Mouse (Mus musculus) midbrain, postnatal 0 days (tissue): Measurements from ENCODE around the gene Irf3. TPM values are rescaled to one million over a fixed set of nuclear protein-coding genes. Genes with fewer than 3 reads are reported as not detected.

ENCODE experiments used
- ATAC-seq: fragments of 200-750 bp; cut with Nextera tagmentation; 2 replicates; pipeline ENCODE4 v1.8.0; 2017; ENCODE audit warnings: moderate number of reproducible peaks, mild to moderate bottlenecking, moderate TSS enrichment, moderate library complexity; ENCODE audit not compliant: low FRiP score
- DNase-seq: peaks from one replicate; pipeline ENCODE4 v3.0.0-alpha.2; 2015; ENCODE audit warnings: low spot score
- H3K27ac ChIP-seq: fragments of 300-500 bp; sonication (generic); 2 replicates; pipeline ENCODE4 v1.5.1; 2014; ENCODE audit warnings: low read depth, mild to moderate bottlenecking, low read length, mixed read lengths
- H3K27me3 ChIP-seq: fragments of 300-500 bp; sonication (generic); 2 replicates; pipeline ENCODE4 v1.6.1; 2014; ENCODE audit warnings: low read length, control low read depth, mixed read lengths; ENCODE audit not compliant: insufficient read depth
- H3K36me3 ChIP-seq: fragments of 300-500 bp; sonication (generic); 2 replicates; pipeline ENCODE4 v1.6.1; 2014; ENCODE audit warnings: low read length, control low read depth, mixed read lengths; ENCODE audit not compliant: insufficient read depth
- H3K4me1 ChIP-seq: fragments of 300-500 bp; sonication (generic); 2 replicates; pipeline ENCODE4 v1.6.1; 2014; ENCODE audit warnings: mild to moderate bottlenecking, control low read depth, antibody characterized with exemption, low read length, mixed read lengths; ENCODE audit not compliant: insufficient read depth
- H3K4me2 ChIP-seq: fragments of 300-500 bp; sonication (generic); 2 replicates; pipeline ENCODE4 v1.6.1; 2014; ENCODE audit warnings: low read depth, mild to moderate bottlenecking, low read length, mixed read lengths; ENCODE audit not compliant: poor library complexity, severe bottlenecking
- H3K4me3 ChIP-seq: fragments of 300-500 bp; sonication (generic); 2 replicates; pipeline ENCODE4 v1.5.1; 2014; ENCODE audit warnings: low read depth, mild to moderate bottlenecking, low read length, moderate library complexity
- H3K9ac ChIP-seq: fragments of 300-500 bp; sonication (generic); replicated peaks from 2 replicates; pipeline ENCODE4 v1.6.1; 2014; ENCODE audit warnings: mild to moderate bottlenecking, low read length, moderate library complexity, mixed read lengths; ENCODE audit not compliant: poor library complexity, severe bottlenecking
- H3K9me3 ChIP-seq: fragments of 300-500 bp; sonication (generic); 2 replicates; pipeline ENCODE4 v1.6.1; 2016; ENCODE audit warnings: low read length, control low read depth
- CTCF ChIP-seq: IDR thresholded peaks from 2 replicates; pipeline ENCODE4 v1.5.1; 2016; ENCODE audit warnings: antibody characterized with exemption, mild to moderate bottlenecking
- WGBS: fragments of 180-500 bp; shearing (Covaris S2); extraction: QIAGEN DNeasy Blood & Tissue Kit; methylation state at CpG from one replicate; pipeline ENCODE4 v1.1.7; 2014; 5-methylcytosine and 5-hydroxymethylcytosine counted together
- microRNA-seq: library from miRNA; unstranded; fragments of <30 nt; microRNA quantifications from one replicate; pipeline ENCODE4, GENCODE M21; 2016; ENCODE audit warnings: borderline number of aligned reads
- polyA plus RNA-seq: library from polyadenylated mRNA; unstranded; fragments of >200 nt; fragmentation: Nextera tagmentation; extraction: Ambion mirVana; gene quantifications from 2 replicates; pipeline ENCODE4 v1.2.1, GENCODE M21; 2015
- total RNA-seq: library from RNA; depleted of rRNA; stranded (reverse); fragments of >200 nt; gene quantifications from 2 replicates; pipeline ENCODE4 v1.2.3, GENCODE M21; 2014; rRNA removed

The Irf3 gene
- total and polyA plus RNA-seq, 2 experiments from 2014 or later = 25.6 to 37.2 TPM

GRCm38 (mm10) chr7:45048923-45049657 lies 51.6 kb downstream of the Irf3 start:
- no peak overlapping the region for H3K4me2 ChIP-seq
- TF ChIP-seq CTCF = no peak
- no peaks in the 10 kb centered on the region for H3K27me3 ChIP-seq
- WGBS = 92% methylated on average over 23 of the region's 23 CpGs
- H3K4me1 ChIP-seq = 0 out of 2 replicates have a peak, but pooled peaks cover 4% of the 10 kb centered on the region
- H3K36me3 ChIP-seq = peaks cover 53% of the 10 kb centered on the region
- DNase-seq = no peak
- no peak overlapping the region for H3K4me3 ChIP-seq
- H3K27ac ChIP-seq = no peak overlapping the region
- no peak for ATAC-seq
- no peaks in the 10 kb centered on the region for H3K9me3 ChIP-seq
- H3K9ac ChIP-seq = no peak overlapping the region

GRCm38 (mm10) chr7:45050945-45051600 lies 53.6 kb downstream of the Irf3 start:
- peak overlapping the region; percentile 96 for H3K9ac ChIP-seq
- H3K27ac ChIP-seq = peak overlapping the region; percentile 99
- DNase-seq (peak; percentile 97), ATAC-seq (peak; percentile 66)
- H3K4me2 ChIP-seq = peak overlapping the region; percentile 93
- H3K4me1 ChIP-seq = peaks cover 4% of the 10 kb centered on the region; the same call in 1 of the 2 replicates
- H3K9me3 ChIP-seq = no peaks in the 10 kb centered on the region
- TF ChIP-seq CTCF = no peak
- peaks cover 42% of the 10 kb centered on the region for H3K36me3 ChIP-seq
- no peaks in the 10 kb centered on the region for H3K27me3 ChIP-seq
- WGBS = 6% methylated on average over 16 of the region's 16 CpGs
- peak overlapping the region; percentile 81 for H3K4me3 ChIP-seq

- Histone ChIP-seq H3K27me3 (no peaks in the 10 kb centered on the region), H3K9ac (peak overlapping the region; percentile 96), H3K9me3 (no peaks in the 10 kb centered on the region), H3K4me1 (peaks cover 4% of the 10 kb centered on the region; the same call in 1 of the 2 replicates), H3K36me3 (peaks cover 36% of the 10 kb centered on the region), H3K4me3 (peak overlapping the region; percentile 81), H3K27ac (peak overlapping the region; percentile 99), H3K4me2 (peak overlapping the region; percentile 93)
- DNase-seq (no peak), ATAC-seq (no peak)
- no peak for TF ChIP-seq CTCF
- WGBS = 5% methylated on average over 13 of the region's 13 CpGs
Measured at GRCm38 (mm10) chr7:45051601-45051974, 54.1 kb downstream of the Irf3 start.

Small RNA genes lying within 50 kb of the gene (microRNA-seq; reads per million reads assigned to microRNA genes)
- gene Mir7054 = not detected

Other genes with a start within 250 kb of the Irf3 start
Only the 30 nearest of the 37 such genes appear.
- 51.4 and 65.9 TPM in 2 replicates for gene Nup62, start 181.6 kb upstream of the Irf3 start, total RNA-seq
- 45.8 and 46.9 TPM in 2 replicates for gene Nup62, start 181.6 kb upstream of the Irf3 start, polyA plus RNA-seq
- gene Il4i1, start 181.3 kb upstream of the Irf3 start, total RNA-seq = not detected in 2 replicates
- 0.62 and 1.1 TPM in 2 replicates for gene Il4i1, start 181.3 kb upstream of the Irf3 start, polyA plus RNA-seq
- 4.8 and 6.8 TPM in 2 replicates for gene Atf5, start 181.0 kb upstream of the Irf3 start, total RNA-seq
- gene Atf5, start 181.0 kb upstream of the Irf3 start, polyA plus RNA-seq = 3.4 and 3.7 TPM in 2 replicates
- 104 and 120 TPM in 2 replicates for gene Akt1s1, start 148.7 kb upstream of the Irf3 start, total RNA-seq
- 89.1 and 91.0 TPM in 2 replicates for gene Akt1s1, start 148.7 kb upstream of the Irf3 start, polyA plus RNA-seq
- 79.7 and 129 TPM in 2 replicates for gene Tbc1d17, start 148.6 kb upstream of the Irf3 start, total RNA-seq
- 115 and 126 TPM in 2 replicates for gene Tbc1d17, start 148.6 kb upstream of the Irf3 start, polyA plus RNA-seq
- gene Pnkp, start 140.5 kb upstream of the Irf3 start, total RNA-seq = 29.5 and 32.4 TPM in 2 replicates
- 31.2 and 31.5 TPM in 2 replicates for gene Pnkp, start 140.5 kb upstream of the Irf3 start, polyA plus RNA-seq
- gene Ptov1, start 127.9 kb upstream of the Irf3 start, total RNA-seq = 484 and 500 TPM in 2 replicates
- 430 and 439 TPM in 2 replicates for gene Ptov1, start 127.9 kb upstream of the Irf3 start, polyA plus RNA-seq
- 153 and 182 TPM in 2 replicates for gene Med25, start 104.9 kb upstream of the Irf3 start, total RNA-seq
- gene Med25, start 104.9 kb upstream of the Irf3 start, polyA plus RNA-seq = 150 and 154 TPM in 2 replicates
- 18.5 and 22.4 TPM in 2 replicates for gene Fuz, start 101.6 kb upstream of the Irf3 start, total RNA-seq
- gene Fuz, start 101.6 kb upstream of the Irf3 start, polyA plus RNA-seq = 14.8 and 15.4 TPM in 2 replicates
- 208 and 238 TPM in 2 replicates for gene Ap2a1, start 68.2 kb upstream of the Irf3 start, total RNA-seq
- 128 and 129 TPM in 2 replicates for gene Ap2a1, start 68.2 kb upstream of the Irf3 start, polyA plus RNA-seq
- not detected in 2 replicates for gene Tsks, start 54.4 kb upstream of the Irf3 start, total RNA-seq
- 0.12 and 0.17 TPM in 2 replicates for gene Tsks, start 54.4 kb upstream of the Irf3 start, polyA plus RNA-seq
- gene Cpt1c, start 22.8 kb upstream of the Irf3 start, total RNA-seq = 88.1 and 90.1 TPM in 2 replicates
- gene Cpt1c, start 22.8 kb upstream of the Irf3 start, polyA plus RNA-seq = 54.0 and 56.9 TPM in 2 replicates
- 218 and 285 TPM in 2 replicates for gene Prmt1, start 11.1 kb upstream of the Irf3 start, total RNA-seq
- gene Prmt1, start 11.1 kb upstream of the Irf3 start, polyA plus RNA-seq = 580 and 583 TPM in 2 replicates
- 7.8 and 11.4 TPM in 2 replicates for gene Bcl2l12, start 1.1 kb downstream of the Irf3 start, total RNA-seq
- gene Bcl2l12, start 1.1 kb downstream of the Irf3 start, polyA plus RNA-seq = 5.9 and 8.4 TPM in 2 replicates
- gene Scaf1, start 18.7 kb downstream of the Irf3 start, total RNA-seq = 86.5 and 90.9 TPM in 2 replicates
- gene Scaf1, start 18.7 kb downstream of the Irf3 start, polyA plus RNA-seq = 49.0 and 53.3 TPM in 2 replicates
- 7.3 and 7.9 TPM in 2 replicates for gene Rras, start 20.3 kb downstream of the Irf3 start, total RNA-seq
- 11.9 and 14.0 TPM in 2 replicates for gene Rras, start 20.3 kb downstream of the Irf3 start, polyA plus RNA-seq
- gene Prr12, start 55.2 kb downstream of the Irf3 start, total RNA-seq = 17.4 and 17.9 TPM in 2 replicates
- gene Prr12, start 55.2 kb downstream of the Irf3 start, polyA plus RNA-seq = 8.8 and 9.2 TPM in 2 replicates
- gene Nosip, start 64.8 kb downstream of the Irf3 start, total RNA-seq = 68.3 and 79.4 TPM in 2 replicates
- gene Nosip, start 64.8 kb downstream of the Irf3 start, polyA plus RNA-seq = 70.0 and 72.3 TPM in 2 replicates
- gene Prrg2, start 65.0 kb downstream of the Irf3 start, total RNA-seq = 7.7 and 10.3 TPM in 2 replicates
- 13.7 and 15.7 TPM in 2 replicates for gene Prrg2, start 65.0 kb downstream of the Irf3 start, polyA plus RNA-seq
- gene Rcn3, start 94.6 kb downstream of the Irf3 start, total RNA-seq = 24.2 and 29.5 TPM in 2 replicates
- gene Rcn3, start 94.6 kb downstream of the Irf3 start, polyA plus RNA-seq = 31.9 and 33.6 TPM in 2 replicates
- 27.2 and 30.5 TPM in 2 replicates for gene Fcgrt, start 106.2 kb downstream of the Irf3 start, total RNA-seq
- 36.4 and 44.5 TPM in 2 replicates for gene Fcgrt, start 106.2 kb downstream of the Irf3 start, polyA plus RNA-seq
- gene Rps11, start 126.8 kb downstream of the Irf3 start, total RNA-seq = 1,069 and 1,136 TPM in 2 replicates
- 671 and 697 TPM in 2 replicates for gene Rps11, start 126.8 kb downstream of the Irf3 start, polyA plus RNA-seq
- 1,048 and 1,621 TPM in 2 replicates for gene Rpl13a, start 131.1 kb downstream of the Irf3 start, total RNA-seq
- 667 and 701 TPM in 2 replicates for gene Rpl13a, start 131.1 kb downstream of the Irf3 start, polyA plus RNA-seq
- 2.0 TPM in 1 of 2 replicates, not detected in the other for gene Gm45713, start 138.6 kb downstream of the Irf3 start, total RNA-seq
- gene Gm45713, start 138.6 kb downstream of the Irf3 start, polyA plus RNA-seq = 0.39 TPM in 1 of 2 replicates, not detected in the other
- gene Flt3l, start 138.8 kb downstream of the Irf3 start, total RNA-seq = 3.4 and 7.8 TPM in 2 replicates
- gene Flt3l, start 138.8 kb downstream of the Irf3 start, polyA plus RNA-seq = 1.3 and 1.7 TPM in 2 replicates
- 104 and 124 TPM in 2 replicates for gene Pih1d1, start 156.7 kb downstream of the Irf3 start, total RNA-seq
- 77.1 and 81.6 TPM in 2 replicates for gene Pih1d1, start 156.7 kb downstream of the Irf3 start, polyA plus RNA-seq
- 18.9 and 22.0 TPM in 2 replicates for gene Aldh16a1, start 156.9 kb downstream of the Irf3 start, total RNA-seq
- gene Aldh16a1, start 156.9 kb downstream of the Irf3 start, polyA plus RNA-seq = 12.9 and 15.2 TPM in 2 replicates
- gene Slc17a7, start 166.3 kb downstream of the Irf3 start, total RNA-seq = 1.9 and 2.5 TPM in 2 replicates
- 0.95 and 0.96 TPM in 2 replicates for gene Slc17a7, start 166.3 kb downstream of the Irf3 start, polyA plus RNA-seq
- gene Gfy, start 181.9 kb downstream of the Irf3 start, total RNA-seq = not detected in 2 replicates
- 0.11 and 0.51 TPM in 2 replicates for gene Gfy, start 181.9 kb downstream of the Irf3 start, polyA plus RNA-seq
- not detected in 2 replicates for gene Pth2, start 183.3 kb downstream of the Irf3 start, total RNA-seq
- gene Pth2, start 183.3 kb downstream of the Irf3 start, polyA plus RNA-seq = 0.93 and 1.3 TPM in 2 replicates